Mouse (Mus musculus) liver, adult 2 months (tissue): Measurements from ENCODE around the gene Glis3. TPM values are rescaled to one million over a fixed set of nuclear protein-coding genes. Genes with fewer than 3 reads are reported as not detected.

Source experiments
- DNase-seq: peaks from one replicate; pipeline ENCODE4 v3.0.0-alpha.2; 2011; ENCODE audit warnings: low read depth, low spot score; ENCODE audit errors: extremely low read depth
- H3K27ac ChIP-seq: fragments of 200-500 bp; replicated peaks from 2 replicates; pipeline ENCODE4 v1.5.1; 2012; ENCODE audit warnings: low read depth, mild to moderate bottlenecking, control low read depth, inconsistent platforms, low read length; ENCODE audit not compliant: insufficient read depth
- H3K27me3 ChIP-seq: fragments of 200-500 bp; 2 replicates; pipeline ENCODE4 v1.6.1; 2012; ENCODE audit warnings: mild to moderate bottlenecking, moderate library complexity, low read length, inconsistent platforms; ENCODE audit not compliant: control insufficient read depth, insufficient read depth
- H3K36me3 ChIP-seq: fragments of 200-500 bp; 2 replicates; pipeline ENCODE4 v1.6.1; 2012; ENCODE audit warnings: low read length, inconsistent platforms; ENCODE audit not compliant: control insufficient read depth, insufficient read depth
- H3K4me1 ChIP-seq: fragments of 200-500 bp; 2 replicates; pipeline ENCODE4 v1.6.1; 2011; ENCODE audit warnings: low read length; ENCODE audit not compliant: control insufficient read depth, insufficient read depth
- H3K4me3 ChIP-seq: fragments of 200-500 bp; 2 replicates; pipeline ENCODE4 v1.5.1; 2011; ENCODE audit warnings: low read depth, mild to moderate bottlenecking, control low read depth, low read length, moderate library complexity; ENCODE audit not compliant: insufficient read depth
- H3K79me2 ChIP-seq: fragments of 200-500 bp; 2 replicates; pipeline ENCODE4 v1.6.1; 2012; ENCODE audit warnings: inconsistent platforms, mild to moderate bottlenecking, low read length, moderate library complexity; ENCODE audit not compliant: control insufficient read depth, insufficient read depth
- H3K9ac ChIP-seq: fragments of 200-500 bp; 2 replicates; pipeline ENCODE4 v1.6.1; 2012; ENCODE audit warnings: low read depth, mild to moderate bottlenecking, control low read depth, inconsistent platforms, low read length
- CTCF ChIP-seq: fragments of 200-500 bp; IDR thresholded peaks from 2 replicates; pipeline ENCODE4 v1.5.1; 2011; ENCODE audit warnings: low read depth, low read length, control low read depth
- POLR2A ChIP-seq: fragments of 200-500 bp; IDR thresholded peaks from 2 replicates; pipeline ENCODE4 v1.6.1; 2011; ENCODE audit warnings: low read length, control low read depth; ENCODE audit not compliant: insufficient read depth; ENCODE audit errors: extremely low read depth
- WGBS: fragments of 180-500 bp; shearing (Covaris S2); methylation state at CpG from one replicate; pipeline ENCODE4 v1.1.7; 2018; 5-methylcytosine and 5-hydroxymethylcytosine counted together
- polyA plus RNA-seq: library from polyadenylated mRNA; depleted of rRNA; stranded (reverse); fragments of >200 nt; gene quantifications from 2 replicates; pipeline ENCODE4 v1.2.3, GENCODE M21; 2012
- total RNA-seq: library from RNA; depleted of rRNA; stranded (reverse); fragments of >200 nt; gene quantifications from 2 replicates; pipeline ENCODE4 v1.2.3, GENCODE M21; 2014

Glis3 gene
- total and polyA plus RNA-seq, 2 experiments: 0.37 to 0.43 TPM

- Histone ChIP-seq H3K79me2 (no peaks in the 10 kb centered on the region), H3K9ac (no peak overlapping the region), H3K36me3 (no peaks in the 10 kb centered on the region), H3K4me3 (no peak overlapping the region), H3K4me1 (no peaks in the 10 kb centered on the region), H3K27me3 (no peaks in the 10 kb centered on the region), H3K27ac (no peak overlapping the region)
- no peak for DNase-seq
- 87% methylated on average over 12 of the region's 12 CpGs for WGBS
- no peak for TF ChIP-seq CTCF
- TF ChIP-seq POLR2A: no peak
Measured at GRCm38 (mm10) chr19:28452951-28453520, 226.8 kb downstream of the Glis3 start.

DNA sequence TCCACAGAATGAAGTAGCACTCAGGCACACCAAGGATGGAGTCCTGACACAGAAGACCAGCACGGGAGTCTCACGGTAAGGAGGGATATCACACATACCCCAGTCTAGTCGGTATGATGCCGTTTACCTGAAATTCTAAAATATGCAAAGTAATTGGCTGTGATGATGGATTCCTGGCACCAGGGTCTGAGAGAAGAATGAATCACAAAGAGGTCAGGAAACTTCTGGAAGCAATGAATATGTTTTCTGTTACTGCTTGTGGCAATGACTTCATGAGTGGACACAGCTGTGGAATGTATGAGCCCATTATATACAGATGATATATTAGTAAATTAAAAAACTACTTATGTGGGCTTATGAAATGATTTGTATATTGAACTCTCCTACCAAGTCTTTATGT is 231.1 kb downstream of the Glis3 start:
- Histone ChIP-seq H3K27ac (no peak overlapping the region), H3K4me3 (no peak overlapping the region), H3K9ac (no peak overlapping the region), H3K4me1 (no peaks in the 10 kb centered on the region), H3K27me3 (no peaks in the 10 kb centered on the region), H3K36me3 (no peaks in the 10 kb centered on the region), H3K79me2 (no peaks in the 10 kb centered on the region)
- TF ChIP-seq POLR2A: no peak
- TF ChIP-seq CTCF: no peak
- 96% methylated on average over 4 of the region's 4 CpGs for WGBS
- no peak for DNase-seq

- no peak overlapping the region for H3K27ac ChIP-seq
- H3K9ac ChIP-seq: no peak overlapping the region
- no peaks in the 10 kb centered on the region for H3K79me2 ChIP-seq
- H3K36me3 ChIP-seq: no peaks in the 10 kb centered on the region
- no peaks in the 10 kb centered on the region for H3K27me3 ChIP-seq
- WGBS: 85% methylated on average over 4 of the region's 4 CpGs
- DNase-seq: no peak
- no peaks in the 10 kb centered on the region for H3K4me1 ChIP-seq
- TF ChIP-seq POLR2A: no peak
- no peak for TF ChIP-seq CTCF
- no peak overlapping the region for H3K4me3 ChIP-seq
Measured at GRCm38 (mm10) chr19:28442161-28442560, 237.7 kb downstream of the Glis3 start.

DNA sequence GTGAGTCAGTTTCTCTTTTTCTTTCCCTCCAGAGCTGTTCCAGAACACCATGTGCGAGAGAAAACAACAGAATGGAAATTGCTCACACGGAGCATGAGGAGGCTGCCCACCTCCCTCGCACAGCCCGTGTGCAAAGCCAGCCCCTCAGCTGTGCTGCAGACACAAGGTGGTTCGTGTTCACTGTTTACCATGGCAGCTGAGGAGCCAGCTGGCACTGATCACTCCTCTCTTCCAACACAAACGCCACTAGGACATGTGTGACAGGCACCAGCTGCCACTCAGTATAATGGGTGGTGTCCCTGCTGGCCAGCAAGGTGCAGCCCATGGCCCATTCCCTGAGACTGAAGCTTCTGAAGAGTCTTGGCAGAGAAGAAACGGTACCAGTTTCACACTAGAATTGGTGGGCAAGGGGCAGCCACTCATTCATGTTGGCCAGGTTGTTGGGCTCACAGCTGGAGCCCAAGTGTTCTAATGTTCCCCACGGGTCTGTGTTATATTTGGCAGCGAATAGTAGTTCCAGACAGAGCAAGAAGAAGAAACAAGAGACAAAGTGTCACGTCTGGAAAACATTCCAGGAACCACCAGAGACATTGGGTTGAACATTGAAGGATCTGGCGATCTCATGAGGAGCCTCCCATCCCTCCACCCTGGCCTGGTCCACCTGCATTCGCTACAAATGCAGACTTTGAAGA is 243.3 kb downstream of the Glis3 start:
- no peaks in the 10 kb centered on the region for H3K36me3 ChIP-seq
- TF ChIP-seq POLR2A: no peak
- TF ChIP-seq CTCF: no peak
- no peak for DNase-seq
- no peak overlapping the region for H3K4me3 ChIP-seq
- H3K27ac ChIP-seq: no peak overlapping the region
- WGBS: 73% methylated on average over 12 of the region's 12 CpGs
- H3K79me2 ChIP-seq: no peaks in the 10 kb centered on the region
- H3K9ac ChIP-seq: no peak overlapping the region
- H3K4me1 ChIP-seq: no peaks in the 10 kb centered on the region
- H3K27me3 ChIP-seq: no peaks in the 10 kb centered on the region

DNA sequence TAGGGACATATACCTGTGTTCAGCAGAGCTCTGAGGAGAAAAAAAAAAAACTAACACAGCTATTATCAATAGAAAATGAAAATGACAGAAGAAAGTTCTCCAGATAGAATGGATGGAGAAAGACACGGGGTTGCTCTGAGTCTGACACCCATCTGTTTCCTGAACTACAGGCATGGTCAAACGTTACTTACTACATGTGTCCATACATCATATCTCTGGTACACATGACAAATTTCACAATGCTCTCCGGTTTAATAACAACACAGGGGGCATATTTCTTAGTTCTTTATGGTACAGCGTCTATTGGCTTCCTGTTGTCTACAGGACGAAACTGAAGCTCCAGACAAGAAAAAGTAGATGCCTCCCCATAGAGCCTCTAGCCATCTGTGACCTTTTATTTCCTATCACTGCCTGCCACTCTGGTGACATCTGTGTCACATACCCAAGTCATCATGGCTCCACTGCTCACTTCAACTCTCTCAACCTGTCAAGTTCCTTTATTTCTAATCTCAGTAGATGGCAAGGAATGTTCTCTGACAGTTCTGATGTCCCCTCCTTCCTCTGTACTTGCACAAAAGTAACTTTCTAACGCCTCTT is 251.6 kb downstream of the Glis3 start:
- WGBS: 75% methylated on average over 6 of the region's 6 CpGs
- no peaks in the 10 kb centered on the region for H3K4me1 ChIP-seq

GRCm38 (mm10) chr19:28424180-28424579 is 255.7 kb downstream of the Glis3 start:
- no peak for TF ChIP-seq CTCF
- no peak for TF ChIP-seq POLR2A
- Histone ChIP-seq H3K4me3 (no peak overlapping the region), H3K27ac (no peak overlapping the region), H3K79me2 (no peaks in the 10 kb centered on the region), H3K9ac (no peak overlapping the region), H3K36me3 (no peaks in the 10 kb centered on the region), H3K27me3 (no peaks in the 10 kb centered on the region), H3K4me1 (no peaks in the 10 kb centered on the region)
- DNase-seq: no peak
- WGBS: 85% methylated on average over 5 of the region's 5 CpGs

More for the DNA sequence above, 251.6 kb downstream of the Glis3 start:
- no peak for DNase-seq
- H3K27me3 ChIP-seq: no peaks in the 10 kb centered on the region
- no peak overlapping the region for H3K9ac ChIP-seq
- H3K36me3 ChIP-seq: no peaks in the 10 kb centered on the region
- no peaks in the 10 kb centered on the region for H3K79me2 ChIP-seq
- H3K27ac ChIP-seq: no peak overlapping the region
- TF ChIP-seq CTCF: no peak
- TF ChIP-seq POLR2A: no peak
- H3K4me3 ChIP-seq: no peak overlapping the region
